ENCODE assay signal across 9 mouse cellular contexts in the genomic region with DNA sequence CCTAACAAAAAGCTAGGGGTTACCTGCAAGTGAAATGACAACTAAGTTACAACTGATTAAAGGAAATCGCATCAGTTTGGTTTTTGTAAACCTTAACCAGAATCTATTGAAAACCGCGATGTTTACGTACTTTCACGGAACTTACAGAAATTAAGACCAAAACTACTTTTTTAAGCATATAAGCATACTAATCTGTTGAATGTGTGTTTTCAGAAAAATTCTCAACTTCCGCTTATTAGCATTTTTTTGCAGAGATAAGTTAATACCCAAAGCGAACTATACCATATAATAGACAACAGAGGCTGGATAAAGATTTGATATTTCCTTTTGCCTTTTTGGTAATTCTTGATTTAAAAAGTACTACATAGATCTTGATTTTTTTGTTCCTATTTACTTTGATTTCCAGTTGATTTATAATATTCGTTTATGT. TPM values are rescaled to one million over a fixed set of nuclear protein-coding genes. Genes with fewer than 3 reads are reported as not detected.
DNase-seq lines count a peak whose midpoint lies in the region; ATAC-seq and TF ChIP-seq lines count a peak whose summit lies in the region.
"Had no signal": no experiment of that assay in that cellular context is flagged by ENCODE, and none has a peak within 500 bp of the region (broad histone marks: within the 10 kb centered on the region; RNA-seq: fewer than 3 reads in every experiment).

No protein-coding gene starts in this region.

- peak overlapping the region; percentile 81 for H3K4me2 ChIP-seq in heart, postnatal 0 days (ENCODE audit: low read depth, low read length)
- H3K4me2 ChIP-seq in hindbrain, embryonic 13.5 days: peak overlapping the region; percentile 76
- H3K4me2 ChIP-seq in midbrain, embryonic 13.5 days (replicated peaks): peak overlapping the region; percentile 86

- H3K9me3 ChIP-seq in heart, postnatal 0 days (replicated peaks; ENCODE audit: control insufficient read depth, low read length): no peaks in the 10 kb centered on the region
- H3K9me3 ChIP-seq in MEL (replicated peaks; ENCODE audit: insufficient read depth, low read length): no peaks in the 10 kb centered on the region
- H3K9me3 ChIP-seq in hindbrain, embryonic 13.5 days: no peaks in the 10 kb centered on the region
- H3K9me3 ChIP-seq in midbrain, embryonic 13.5 days: no peaks in the 10 kb centered on the region

- intact Hi-C loops in heart, postnatal 10 days (cut with DNase I): no loop called here

- H3K36me3 ChIP-seq in heart, postnatal 0 days (replicated peaks; ENCODE audit: control insufficient read depth, insufficient read depth, low read length): no peaks in the 10 kb centered on the region
- H3K36me3 ChIP-seq in MEL (ENCODE audit: control insufficient read depth in 1 of 2, insufficient read depth in 2 of 2, low read length in 2 of 2): peaks cover 2 to 11% of the 10 kb centered on the region in 2 experiments; a peak in 3 of 4 replicates
- H3K36me3 ChIP-seq in hindbrain, embryonic 13.5 days: no peaks in the 10 kb centered on the region
- peaks cover 3% of the 10 kb centered on the region; the same call in 1 of the 2 replicates for H3K36me3 ChIP-seq in midbrain, embryonic 13.5 days

- no peak for ATAC-seq in heart, postnatal 0 days (ENCODE audit: insufficient read depth, low read depth)
- ATAC-seq in hindbrain, embryonic 13.5 days (ENCODE audit: low FRiP score): no peak
- ATAC-seq in midbrain, embryonic 13.5 days: no peak

- TF ChIP-seq EP300 in heart, postnatal 0 days (IDR thresholded peaks at IDR 0.05; ENCODE audit: low read depth): no peak
- TF ChIP-seq EP300 in MEL (IDR thresholded peaks at IDR 0.05; ENCODE audit: low read depth in 1 of 2, low read length in 2 of 2): no peak; a peak in 1 of 4 replicates

- no peak for TF ChIP-seq CTCF in heart, postnatal 0 days (IDR thresholded peaks at IDR 0.05; ENCODE audit: low read depth)
- no peak for TF ChIP-seq CTCF in MEL (IDR thresholded peaks at IDR 0.05 in 2 of 3, conservative IDR thresholded peaks at IDR 0.05 in 1 of 3; ENCODE audit: control insufficient read depth in 1 of 3, insufficient read depth in 1 of 3, low read depth in 2 of 3, low read length in 3 of 3, poor library complexity in 1 of 3, severe bottlenecking in 1 of 3)

- peaks cover 23% of the 10 kb centered on the region for H3K79me2 ChIP-seq in MEL (ENCODE audit: control insufficient read depth, insufficient read depth, low read length, poor library complexity)

- H3K4me1 ChIP-seq in heart, postnatal 0 days (ENCODE audit: control insufficient read depth, insufficient read depth): peaks cover 8% of the 10 kb centered on the region; the same call in 1 of the 2 replicates
- H3K4me1 ChIP-seq in MEL (ENCODE audit: control insufficient read depth in 1 of 2, insufficient read depth in 2 of 2, low read length in 2 of 2): peaks cover 0 to 9% of the 10 kb centered on the region in 2 experiments; a peak in 2 of 4 replicates
- H3K4me1 ChIP-seq in hindbrain, embryonic 13.5 days (replicated peaks): peaks cover 19% of the 10 kb centered on the region
- H3K4me1 ChIP-seq in midbrain, embryonic 13.5 days (replicated peaks): peaks cover 19% of the 10 kb centered on the region

- H3K27me3 ChIP-seq in heart, postnatal 0 days (ENCODE audit: control insufficient read depth, insufficient read depth, low read length): no peaks in the 10 kb centered on the region
- H3K27me3 ChIP-seq in MEL (ENCODE audit: control insufficient read depth in 1 of 2, insufficient read depth in 2 of 2, low read length in 2 of 2): no peaks in the 10 kb centered on the region
- H3K27me3 ChIP-seq in hindbrain, embryonic 13.5 days: no peaks in the 10 kb centered on the region
- H3K27me3 ChIP-seq in midbrain, embryonic 13.5 days: no peaks in the 10 kb centered on the region

- H3K9ac ChIP-seq in heart, postnatal 0 days (replicated peaks; ENCODE audit: low read depth, low read length): peak overlapping the region; percentile 89
- H3K9ac ChIP-seq in MEL (ENCODE audit: control insufficient read depth, low read depth, low read length, poor library complexity, severe bottlenecking): peak overlapping the region; percentile 91
- H3K9ac ChIP-seq in hindbrain, embryonic 13.5 days: peak overlapping the region; percentile 91
- H3K9ac ChIP-seq in midbrain, embryonic 13.5 days (replicated peaks): peak overlapping the region; percentile 89

- no peak for TF ChIP-seq POLR2A in MEL (IDR thresholded peaks at IDR 0.05; ENCODE audit: control insufficient read depth in 1 of 2, insufficient read depth in 1 of 2, low read depth in 1 of 2, low read length in 2 of 2, poor library complexity in 1 of 2)

- peak overlapping the region; percentile 86 for H3K4me3 ChIP-seq in heart, postnatal 0 days (ENCODE audit: low read depth, low read length)
- peak overlapping the region; percentile 96 to 98 for H3K4me3 ChIP-seq in MEL (ENCODE audit: control insufficient read depth in 1 of 2, insufficient read depth in 1 of 2, low read depth in 2 of 2, low read length in 2 of 2)
- peak overlapping the region; percentile 96 for H3K4me3 ChIP-seq in hindbrain, embryonic 13.5 days
- H3K4me3 ChIP-seq in midbrain, embryonic 13.5 days (replicated peaks): peak overlapping the region; percentile 94

- peak overlapping the region; percentile 98; the same call in 1 of the 2 replicates for H3K27ac ChIP-seq in heart, postnatal 0 days (ENCODE audit: low read depth)
- H3K27ac ChIP-seq in MEL (ENCODE audit: control insufficient read depth, low read depth, low read length): peak overlapping the region; percentile 59
- H3K27ac ChIP-seq in hindbrain, embryonic 13.5 days: 0 out of 2 replicates have a peak overlapping the region, but pooled peaks have one; percentile 98
- H3K27ac ChIP-seq in midbrain, embryonic 13.5 days: no peak overlapping the region

- TF ChIP-seq RAD21 in MEL (IDR thresholded peaks at IDR 0.05; ENCODE audit: low read depth, low read length): no peak

- 12% methylated on average over 8 of the region's 8 CpGs for WGBS in heart, postnatal 0 days
- WGBS in hindbrain, embryonic 13.5 days: 19% methylated on average over 8 of the region's 8 CpGs
- WGBS in midbrain, embryonic 13.5 days: 17% methylated on average over 8 of the region's 8 CpGs

- no peak for DNase-seq in heart, postnatal 0 days (ENCODE audit: low spot score)
- DNase-seq in heart, postnatal 10 days: no peak
- peak; percentile 68 for DNase-seq in MEL (ENCODE audit: low read depth, low spot score)
- DNase-seq in layer of hippocampus, postnatal 10 days (ENCODE audit: low spot score in 2 of 2): no peak
- no peak for DNase-seq in spleen, postnatal 4 days (ENCODE audit: low spot score in 2 of 2)
- DNase-seq in gastrocnemius, adult 18-20 months (ENCODE audit: low spot score): no peak
- DNase-seq: gastrocnemius, postnatal 10 days had no signal

TF ChIP-seq in MEL, 35 proteins besides CTCF, POLR2A, EP300 and RAD21 (continues in another document):
- TF ChIP-seq RCOR1 (IDR thresholded peaks at IDR 0.05; ENCODE audit: low read depth, low read length): peak; percentile 56; the same call in 1 of the 2 replicates
- TF ChIP-seq HCFC1 (IDR thresholded peaks at IDR 0.05; ENCODE audit: low read depth, low read length): no peak; the same call in 1 of the 2 replicates
- no peak for TF ChIP-seq CHD2 (IDR thresholded peaks at IDR 0.05; ENCODE audit: low read length)
- TF ChIP-seq ETS1 (IDR thresholded peaks at IDR 0.05; ENCODE audit: low read depth, low read length): no peak
- TF ChIP-seq MXI1 (IDR thresholded peaks at IDR 0.05; ENCODE audit: low read depth, low read length): peak; percentile 25; the same call in 1 of the 2 replicates
- no peak for TF ChIP-seq TAL1 (IDR thresholded peaks at IDR 0.05; ENCODE audit: low read length)
- TF ChIP-seq SMC3 (IDR thresholded peaks at IDR 0.05; ENCODE audit: low read depth, low read length): no peak
- TF ChIP-seq NELFE (IDR thresholded peaks at IDR 0.05; ENCODE audit: low read depth, low read length): no peak
- TF ChIP-seq MAFK (IDR thresholded peaks at IDR 0.05; ENCODE audit: borderline replicate concordance, low read depth, low read length): no peak
- no peak for TF ChIP-seq TCF12 (IDR thresholded peaks at IDR 0.05; ENCODE audit: low read depth, low read length)
- TF ChIP-seq TBP (IDR thresholded peaks at IDR 0.05; ENCODE audit: low read depth, low read length): no peak
- peak; percentile 40; the same call in 1 of the 2 replicates for TF ChIP-seq GATA1 (IDR thresholded peaks at IDR 0.05; ENCODE audit: low read depth, low read length)
- TF ChIP-seq BHLHE40 (IDR thresholded peaks at IDR 0.05; ENCODE audit: borderline replicate concordance, low read depth, low read length): no peak
- TF ChIP-seq MAX (IDR thresholded peaks at IDR 0.05; ENCODE audit: low read length): no peak
- no peak for TF ChIP-seq ELF1 (IDR thresholded peaks at IDR 0.05; ENCODE audit: low read depth, low read length)
- TF ChIP-seq MAZ (IDR thresholded peaks at IDR 0.05; ENCODE audit: low read depth, low read length): no peak
- no peak for TF ChIP-seq JUND (IDR thresholded peaks at IDR 0.05; ENCODE audit: low read depth, low read length)
- TF ChIP-seq KAT2A (conservative IDR thresholded peaks at IDR 0.05; ENCODE audit: low read depth, low read length): no peak
- TF ChIP-seq MYC (IDR thresholded peaks at IDR 0.05; ENCODE audit: low read depth, low read length): no peak
- no peak for TF ChIP-seq MYB (IDR thresholded peaks at IDR 0.05; ENCODE audit: low read depth, low read length)
- TF ChIP-seq USF2 (IDR thresholded peaks at IDR 0.05; ENCODE audit: borderline replicate concordance in 1 of 2, insufficient read depth in 1 of 2, low read depth in 1 of 2, low read length in 2 of 2): no peak
- no peak for TF ChIP-seq ZMIZ1 (IDR thresholded peaks at IDR 0.05; ENCODE audit: low read depth, low read length)
- no peak for TF ChIP-seq MEF2A (IDR thresholded peaks at IDR 0.05; ENCODE audit: extremely low read depth, insufficient replicate concordance, low read depth, low read length, poor library complexity, severe bottlenecking)
- no peak for TF ChIP-seq ZKSCAN1 (IDR thresholded peaks at IDR 0.05; ENCODE audit: low read depth, low read length)

RNA-seq across cellular contexts. Expression of a gene that starts 1.0 kb away (rescaled TPM):
- 30.1 and 31.6 TPM in 2 replicates for total RNA-seq in heart, postnatal 0 days (2014; rRNA removed; ENCODE audit: low replicate concordance)
- 4.3 and 5.4 TPM in 2 replicates for polyA plus RNA-seq in heart, postnatal 0 days (2015; fragmentation: Nextera tagmentation; extraction: Ambion mirVana)
- 10 to 100 TPM; 31.3 to 35.6 TPM for total RNA-seq in heart, postnatal 10 days (2021)
- total RNA-seq in MEL (2012; rRNA removed): 9.8 and 10.9 TPM in 2 replicates
- polyA plus RNA-seq in MEL (2012; ENCODE audit: insufficient read depth in 1 of 2, insufficient read length in 2 of 2, low read depth in 1 of 2, low replicate concordance in 2 of 2, missing spikeins in 1 of 2): 10 to 100 TPM in 1 of 2 experiments, not detected in 1; 15.1 TPM
- 4.1 and 4.8 TPM in 2 replicates for polyA plus RNA-seq in hindbrain, embryonic 13.5 days (2015; fragmentation: Nextera tagmentation; extraction: Ambion mirVana)
- 4.4 and 5.5 TPM in 2 replicates for polyA plus RNA-seq in midbrain, embryonic 13.5 days (2015; fragmentation: Nextera tagmentation; extraction: Ambion mirVana)
- total RNA-seq in layer of hippocampus, postnatal 10 days (2021): 10 to 100 TPM; 34.6 to 35.7 TPM
- 10 to 100 TPM; 65.6 to 66.4 TPM for total RNA-seq in gastrocnemius, adult 18-20 months (2021)
